Mouse (Mus musculus): ENCODE results near the gene Sergef. TPM values are rescaled to one million over a fixed set of nuclear protein-coding genes. Genes with fewer than 3 reads are reported as not detected.

The Sergef gene
- polyA plus RNA-seq, 1 experiment from 2014 or later = 18.5 TPM

- H3K36me3 ChIP-seq = no peaks in the 10 kb centered on the region
- 47% methylated on average over 8 of the region's 8 CpGs for WGBS
- H3K4me3 ChIP-seq = no peak overlapping the region
- ATAC-seq (ENCODE audit: low FRiP score, low read depth) = no peak
- H3K4me1 ChIP-seq = 0 out of 2 replicates have a peak, but pooled peaks cover 11% of the 10 kb centered on the region
- H3K27me3 ChIP-seq = no peaks in the 10 kb centered on the region
- no peak overlapping the region for H3K4me2 ChIP-seq (replicated peaks)
- no peak overlapping the region for H3K27ac ChIP-seq (replicated peaks)
- no peaks in the 10 kb centered on the region for H3K9me3 ChIP-seq
- no peak overlapping the region for H3K9ac ChIP-seq (replicated peaks)
These were observed 109.7 kb downstream of the Sergef start for GRCm38 (mm10) chr7:46529930-46530329.

GRCm38 (mm10) chr7:46529259-46529658, 110.3 kb downstream of the Sergef start:
- H3K27me3 ChIP-seq = no peaks in the 10 kb centered on the region
- ATAC-seq (ENCODE audit: low FRiP score, low read depth) = no peak
- H3K4me1 ChIP-seq = 0 out of 2 replicates have a peak, but pooled peaks cover 5% of the 10 kb centered on the region
- H3K36me3 ChIP-seq = no peaks in the 10 kb centered on the region
- no peak overlapping the region for H3K27ac ChIP-seq (replicated peaks)
- H3K9me3 ChIP-seq = no peaks in the 10 kb centered on the region
- H3K4me2 ChIP-seq (replicated peaks) = no peak overlapping the region
- no peak overlapping the region for H3K9ac ChIP-seq (replicated peaks)
- H3K4me3 ChIP-seq = no peak overlapping the region
- WGBS = 90% methylated on average over 5 of the region's 5 CpGs

- Histone ChIP-seq H3K4me1 (no peaks in the 10 kb centered on the region), H3K27me3 (no peaks in the 10 kb centered on the region), H3K9ac (replicated peaks) (no peak overlapping the region), H3K4me2 (replicated peaks) (no peak overlapping the region), H3K4me3 (no peak overlapping the region), H3K36me3 (no peaks in the 10 kb centered on the region), H3K9me3 (no peaks in the 10 kb centered on the region), H3K27ac (replicated peaks) (no peak overlapping the region)
- no peak for ATAC-seq (ENCODE audit: low FRiP score, low read depth)
- WGBS = 65% methylated on average over 6 of the region's 6 CpGs
These were observed 112.9 kb downstream of the Sergef start for GRCm38 (mm10) chr7:46526665-46527154.

- Histone ChIP-seq H3K4me2 (replicated peaks) (no peak overlapping the region), H3K27ac (replicated peaks) (no peak overlapping the region), H3K9me3 (no peaks in the 10 kb centered on the region), H3K9ac (replicated peaks) (no peak overlapping the region), H3K36me3 (no peaks in the 10 kb centered on the region), H3K4me1 (no peaks in the 10 kb centered on the region), H3K4me3 (no peak overlapping the region), H3K27me3 (no peaks in the 10 kb centered on the region)
- no peak for ATAC-seq (ENCODE audit: low FRiP score, low read depth)
- 90% methylated on average over 7 of the region's 7 CpGs for WGBS
These were observed 116.4 kb downstream of the Sergef start for GRCm38 (mm10) chr7:46523215-46523614.

GRCm38 (mm10) chr7:46521794-46522193, 117.8 kb downstream of the Sergef start:
- no peak overlapping the region for H3K4me3 ChIP-seq
- no peaks in the 10 kb centered on the region for H3K36me3 ChIP-seq
- no peak overlapping the region for H3K9ac ChIP-seq (replicated peaks)
- WGBS = 95% methylated on average over 17 of the region's 17 CpGs
- no peak for ATAC-seq (ENCODE audit: low FRiP score, low read depth)
- H3K27ac ChIP-seq (replicated peaks) = no peak overlapping the region
- no peaks in the 10 kb centered on the region for H3K9me3 ChIP-seq
- H3K4me2 ChIP-seq (replicated peaks) = no peak overlapping the region
- no peaks in the 10 kb centered on the region for H3K27me3 ChIP-seq
- no peaks in the 10 kb centered on the region for H3K4me1 ChIP-seq

GRCm38 (mm10) chr7:46519148-46519547, 120.5 kb downstream of the Sergef start:
- Histone ChIP-seq H3K4me2 (replicated peaks) (no peak overlapping the region), H3K36me3 (no peaks in the 10 kb centered on the region), H3K4me1 (no peaks in the 10 kb centered on the region), H3K4me3 (no peak overlapping the region), H3K27me3 (no peaks in the 10 kb centered on the region), H3K9ac (replicated peaks) (no peak overlapping the region), H3K9me3 (no peaks in the 10 kb centered on the region), H3K27ac (replicated peaks) (no peak overlapping the region)
- 84% methylated on average over 11 of the region's 11 CpGs for whole genome bisulfite sequencing
- no peak for ATAC-seq (ENCODE audit: low FRiP score, low read depth)

- 79% methylated on average over 5 of the region's 5 CpGs for WGBS
- Histone ChIP-seq H3K4me3 (no peak overlapping the region), H3K9ac (replicated peaks) (no peak overlapping the region), H3K4me1 (0 out of 2 replicates have a peak, but pooled peaks cover 5% of the 10 kb centered on the region), H3K27me3 (no peaks in the 10 kb centered on the region), H3K9me3 (no peaks in the 10 kb centered on the region), H3K27ac (replicated peaks) (no peak overlapping the region), H3K4me2 (replicated peaks) (no peak overlapping the region), H3K36me3 (no peaks in the 10 kb centered on the region)
- no peak for ATAC-seq (ENCODE audit: low FRiP score, low read depth)
These were observed 122.4 kb downstream of the Sergef start for GRCm38 (mm10) chr7:46517158-46517557.

- H3K27ac ChIP-seq (replicated peaks) = no peak overlapping the region
- H3K4me2 ChIP-seq (replicated peaks) = no peak overlapping the region
- H3K27me3 ChIP-seq = no peaks in the 10 kb centered on the region
- H3K9ac ChIP-seq (replicated peaks) = no peak overlapping the region
- no peaks in the 10 kb centered on the region for H3K36me3 ChIP-seq
- no peak overlapping the region for H3K4me3 ChIP-seq
- WGBS = 82% methylated on average over 5 of the region's 5 CpGs
- H3K4me1 ChIP-seq = 0 out of 2 replicates have a peak, but pooled peaks cover 5% of the 10 kb centered on the region
- no peaks in the 10 kb centered on the region for H3K9me3 ChIP-seq
- no peak for ATAC-seq (ENCODE audit: low FRiP score, low read depth)
These were observed 123.6 kb downstream of the Sergef start for GRCm38 (mm10) chr7:46515960-46516359.

- Histone ChIP-seq H3K27me3 (no peaks in the 10 kb centered on the region), H3K4me3 (no peak overlapping the region), H3K36me3 (no peaks in the 10 kb centered on the region), H3K27ac (replicated peaks) (no peak overlapping the region), H3K9me3 (no peaks in the 10 kb centered on the region), H3K4me2 (replicated peaks) (no peak overlapping the region), H3K4me1 (peaks cover 12% of the 10 kb centered on the region; the same call in 1 of the 2 replicates), H3K9ac (replicated peaks) (no peak overlapping the region)
- ATAC-seq (ENCODE audit: low FRiP score, low read depth) = no peak
- 94% methylated on average over 8 of the region's 8 CpGs for WGBS
These were observed 124.6 kb downstream of the Sergef start for GRCm38 (mm10) chr7:46514981-46515380.

- H3K27ac ChIP-seq (replicated peaks) = no peak overlapping the region
- no peaks in the 10 kb centered on the region for H3K9me3 ChIP-seq
- 87% methylated on average over 8 of the region's 8 CpGs for WGBS
- peaks cover 26% of the 10 kb centered on the region for H3K4me1 ChIP-seq
- no peaks in the 10 kb centered on the region for H3K36me3 ChIP-seq
- no peak overlapping the region for H3K4me2 ChIP-seq (replicated peaks)
- no peak overlapping the region for H3K4me3 ChIP-seq
- no peaks in the 10 kb centered on the region for H3K27me3 ChIP-seq
- no peak for ATAC-seq (ENCODE audit: low FRiP score, low read depth)
- no peak overlapping the region for H3K9ac ChIP-seq (replicated peaks)
These were observed 126.0 kb downstream of the Sergef start for GRCm38 (mm10) chr7:46513562-46513961.

- Histone ChIP-seq H3K27ac (replicated peaks) (no peak overlapping the region), H3K4me3 (no peak overlapping the region), H3K27me3 (no peaks in the 10 kb centered on the region), H3K9me3 (no peaks in the 10 kb centered on the region), H3K9ac (replicated peaks) (no peak overlapping the region), H3K36me3 (no peaks in the 10 kb centered on the region), H3K4me1 (peaks cover 27% of the 10 kb centered on the region), H3K4me2 (replicated peaks) (no peak overlapping the region)
- WGBS = 83% methylated on average over 5 of the region's 5 CpGs
- ATAC-seq (ENCODE audit: low FRiP score, low read depth) = no peak
These were observed 126.8 kb downstream of the Sergef start for GRCm38 (mm10) chr7:46512792-46513191.

- no peak for ATAC-seq (ENCODE audit: low FRiP score, low read depth)
- H3K36me3 ChIP-seq = no peaks in the 10 kb centered on the region
- peaks cover 27% of the 10 kb centered on the region for H3K4me1 ChIP-seq
- H3K4me2 ChIP-seq (replicated peaks) = no peak overlapping the region
- 83% methylated on average over 2 of the region's 2 CpGs for WGBS
- no peak overlapping the region for H3K9ac ChIP-seq (replicated peaks)
- H3K27ac ChIP-seq (replicated peaks) = no peak overlapping the region
- H3K9me3 ChIP-seq = no peaks in the 10 kb centered on the region
- no peaks in the 10 kb centered on the region for H3K27me3 ChIP-seq
- H3K4me3 ChIP-seq = no peak overlapping the region
These were observed 128.8 kb downstream of the Sergef start for GRCm38 (mm10) chr7:46510806-46511205.

All from midbrain, embryonic 12.5 days (tissue).